Mouse (Mus musculus) ES-E14 (cell line): Measurements from ENCODE around the gene Cic. TPM values are rescaled to one million over a fixed set of nuclear protein-coding genes. Genes with fewer than 3 reads are reported as not detected.

Experiments
- DNase-seq: peaks from one replicate; pipeline ENCODE4 v3.0.0-alpha.2; 2013; ENCODE audit warnings: low read depth, low spot score
- H3K27ac ChIP-seq: 2 replicates; pipeline ENCODE4 v1.5.1; 2012; ENCODE audit warnings: low read depth, mild to moderate bottlenecking, low read length, moderate library complexity, mixed read lengths; ENCODE audit not compliant: poor library complexity, insufficient read depth, severe bottlenecking
- H3K36me3 ChIP-seq: 2 replicates; pipeline ENCODE4 v1.6.1; 2012; ENCODE audit warnings: mild to moderate bottlenecking, low read length, moderate library complexity, mixed read lengths; ENCODE audit not compliant: control insufficient read depth, poor library complexity, insufficient read depth, severe bottlenecking
- H3K4me1 ChIP-seq, 2 experiments: fragments of 150-350 bp in 1 of 2; sonication (generic) in 1 of 2; 2 replicates each; pipeline ENCODE4 v1.6.1; 2012; ENCODE audit warnings: low read length in 2 of 2, mild to moderate bottlenecking in 1 of 2, mixed read lengths in 1 of 2; ENCODE audit not compliant: control insufficient read depth in 2 of 2, insufficient read depth in 2 of 2, poor library complexity in 1 of 2
- H3K4me3 ChIP-seq, 2 experiments: fragments of 150-350 bp in 1 of 2; sonication (generic) in 1 of 2; 2 replicates each; pipeline ENCODE4 v1.5.1; 2012; ENCODE audit warnings: low read length in 2 of 2, low read depth in 1 of 2, mild to moderate bottlenecking in 1 of 2, mixed read lengths in 1 of 2; ENCODE audit not compliant: insufficient read depth in 1 of 2, poor library complexity in 1 of 2, severe bottlenecking in 1 of 2
- H3K9ac ChIP-seq: 2 replicates; pipeline ENCODE4 v1.6.1; 2012; ENCODE audit warnings: low read depth, mild to moderate bottlenecking, low read length, mixed read lengths; ENCODE audit not compliant: poor library complexity, insufficient read depth, severe bottlenecking
- H3K9me3 ChIP-seq: fragments of 150-350 bp; sonication (generic); 2 replicates; pipeline ENCODE4 v1.6.1; 2012; ENCODE audit warnings: low read depth, mild to moderate bottlenecking, low read length; ENCODE audit not compliant: control insufficient read depth, insufficient read depth
- CHD2 ChIP-seq: IDR thresholded peaks from 2 replicates; pipeline ENCODE4 v1.6.1; 2014; ENCODE audit warnings: mild to moderate bottlenecking, low read depth, low read length, inconsistent platforms
- HCFC1 ChIP-seq: IDR thresholded peaks from 2 replicates; pipeline ENCODE4 v1.6.1; 2012; ENCODE audit warnings: low read length, inconsistent platforms, borderline replicate concordance; ENCODE audit not compliant: insufficient read depth
- MAFK ChIP-seq: IDR thresholded peaks from 2 replicates; pipeline ENCODE4 v1.6.1; 2014; ENCODE audit warnings: mild to moderate bottlenecking, low read depth, low read length, inconsistent platforms; ENCODE audit not compliant: insufficient read depth
- ZC3H11A ChIP-seq: IDR thresholded peaks from 2 replicates; pipeline ENCODE4 v1.6.1; 2012; ENCODE audit warnings: low read depth, mild to moderate bottlenecking, inconsistent platforms, low read length, borderline replicate concordance
- ZNF384 ChIP-seq: IDR thresholded peaks from 2 replicates; pipeline ENCODE4 v1.6.1; 2012; ENCODE audit warnings: low read depth, low read length, inconsistent platforms
- in situ Hi-C, 2 experiments: fragments of 600-800 bp; cut with MboI; formaldehyde crosslinking; loops; one replicate each; pipeline ENCODE4 v1.15.1; 2025; ENCODE audit warnings: low sequenced_read_pairs in 2 of 2, inconsistent platforms in 1 of 2; ENCODE audit not compliant: unreplicated experiment in 2 of 2
- total RNA-seq: library from RNA; depleted of rRNA; stranded (reverse); fragments of 300-350 nt; gene quantifications from 2 replicates; pipeline ENCODE4 v1.2.3, GENCODE M21; 2012

The Cic gene
- total RNA-seq, 1 experiment: 72.4 TPM

DNA sequence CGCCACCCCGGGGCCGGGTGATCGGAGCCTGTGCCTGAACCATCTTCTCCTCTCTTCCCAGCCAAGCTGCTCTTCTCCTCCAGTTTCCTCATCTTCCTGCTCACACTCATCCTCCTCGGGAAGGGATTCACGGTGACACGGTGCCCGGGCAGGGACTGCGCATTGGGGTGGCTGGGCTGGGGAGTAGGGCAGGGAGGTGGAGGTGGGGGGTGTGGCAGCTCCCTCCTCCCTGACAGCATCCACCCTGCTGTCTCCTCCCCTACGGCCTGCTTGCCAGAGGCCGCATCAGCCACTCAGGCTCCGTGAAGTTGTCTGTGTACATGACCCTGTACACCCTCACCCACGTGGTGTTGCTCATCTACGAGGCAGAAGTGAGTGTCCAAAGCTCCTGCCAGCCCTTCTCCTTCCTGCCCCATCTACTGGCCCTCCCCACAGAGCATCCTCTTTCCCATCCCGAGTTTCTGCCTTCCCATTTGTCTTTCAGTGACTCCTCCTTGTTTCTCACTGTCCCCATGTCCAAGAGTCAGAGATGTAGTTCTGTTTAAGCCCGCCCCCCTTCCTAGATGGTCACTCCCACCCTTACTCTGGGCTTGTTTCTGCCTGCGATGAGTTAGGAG, 41.3 kb downstream of the Cic start:
- Histone ChIP-seq H3K9ac (no peak overlapping the region), H3K27ac (no peak overlapping the region), H3K4me3 (no peak overlapping the region), H3K36me3 (no peaks in the 10 kb centered on the region), H3K4me1 (peaks cover 5 to 11% of the 10 kb centered on the region in 2 experiments), H3K9me3 (no peaks in the 10 kb centered on the region)
- no peak for TF ChIP-seq MAFK
- no peak for TF ChIP-seq CHD2
- TF ChIP-seq ZC3H11A: no peak
- TF ChIP-seq HCFC1: no peak
- no peak for TF ChIP-seq ZNF384
- DNase-seq: no peak
- in situ Hi-C loops: no loop called here

DNA sequence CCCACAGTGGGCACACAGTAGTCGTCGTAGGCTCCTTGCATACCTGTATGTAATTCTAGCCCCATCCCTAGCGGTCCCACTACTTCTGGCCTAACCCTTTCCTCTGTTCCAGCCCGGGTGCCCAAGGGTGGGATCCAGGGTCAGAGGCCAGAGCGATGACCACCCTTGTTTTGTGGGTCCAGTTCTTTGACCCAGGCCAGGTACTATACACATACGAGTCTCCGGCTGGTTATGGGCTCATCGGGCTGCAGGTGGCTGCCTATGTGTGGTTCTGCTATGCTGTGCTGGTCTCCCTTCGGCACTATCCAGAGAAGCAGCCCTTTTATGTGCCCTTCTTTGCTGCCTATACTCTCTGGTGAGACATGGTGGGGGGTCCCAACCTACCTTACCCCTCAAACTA, 41.9 kb downstream of the Cic start:
- DNase-seq: no peak

DNA sequence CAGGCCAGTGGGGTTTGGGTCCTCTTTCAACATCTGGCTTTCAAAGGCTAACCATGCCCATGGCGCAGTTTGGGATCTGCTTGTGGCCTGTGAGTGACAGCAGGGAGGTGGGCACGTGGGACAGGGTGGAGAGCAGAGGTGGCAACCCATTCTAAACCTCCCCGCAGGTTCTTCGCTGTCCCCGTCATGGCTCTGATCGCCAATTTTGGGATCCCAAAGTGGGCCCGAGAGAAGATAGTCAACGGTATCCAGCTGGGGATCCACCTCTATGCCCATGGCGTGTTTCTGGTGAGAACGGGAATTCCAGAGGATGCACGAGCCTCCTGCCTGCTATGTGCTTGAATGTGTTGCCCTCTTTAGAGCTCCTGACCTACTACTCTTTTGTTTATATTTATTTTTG, 43.7 kb downstream of the Cic start:
- H3K9me3 ChIP-seq: no peaks in the 10 kb centered on the region
- in situ Hi-C loops: no loop called here
- H3K9ac ChIP-seq: no peak overlapping the region
- H3K4me1 ChIP-seq: peaks cover 4 to 7% of the 10 kb centered on the region in 2 experiments; a peak in 2 of 4 replicates
- H3K27ac ChIP-seq: no peak overlapping the region
- no peak overlapping the region for H3K4me3 ChIP-seq
- TF ChIP-seq CHD2 (no peak), MAFK (no peak), ZC3H11A (no peak), HCFC1 (no peak), ZNF384 (no peak)
- no peaks in the 10 kb centered on the region for H3K36me3 ChIP-seq
- DNase-seq: no peak

More for the DNA sequence above, 41.9 kb downstream of the Cic start:
- Histone ChIP-seq H3K4me3 (no peak overlapping the region), H3K27ac (no peak overlapping the region), H3K9me3 (no peaks in the 10 kb centered on the region), H3K36me3 (no peaks in the 10 kb centered on the region), H3K9ac (no peak overlapping the region), H3K4me1 (peaks cover 6 to 7% of the 10 kb centered on the region in 2 experiments; a peak in 3 of 4 replicates)
- no peak for TF ChIP-seq CHD2
- TF ChIP-seq ZC3H11A: no peak
- TF ChIP-seq MAFK: no peak
- no peak for TF ChIP-seq ZNF384
- TF ChIP-seq HCFC1: no peak
- in situ Hi-C loops: no loop called here

DNA sequence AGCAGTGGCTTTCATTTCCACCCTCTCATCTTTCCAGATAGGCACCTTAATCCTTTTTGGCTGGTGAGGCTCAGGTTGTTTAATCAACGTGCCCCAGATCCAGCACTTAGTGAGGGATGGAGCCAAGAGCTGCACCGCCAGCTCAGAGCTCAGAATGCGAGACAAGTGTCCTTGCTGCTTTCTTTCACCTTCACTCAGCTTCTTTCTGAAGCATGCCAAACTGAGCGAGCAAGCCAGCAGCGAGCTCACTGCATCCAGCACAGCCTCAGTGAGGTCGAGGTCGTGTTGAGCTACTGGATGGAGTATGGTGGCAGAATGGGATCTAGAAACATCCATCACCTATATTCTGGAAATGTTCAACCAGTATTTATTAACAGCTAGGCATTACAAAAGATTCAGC, 45.8 kb downstream of the Cic start:
- no peak for DNase-seq
- Histone ChIP-seq H3K4me1 (peaks cover 4 to 5% of the 10 kb centered on the region in 2 experiments; a peak in 2 of 4 replicates), H3K4me3 (no peak overlapping the region), H3K36me3 (no peaks in the 10 kb centered on the region), H3K9me3 (no peaks in the 10 kb centered on the region), H3K27ac (no peak overlapping the region), H3K9ac (no peak overlapping the region)
- in situ Hi-C loops: no loop called here
- TF ChIP-seq HCFC1: no peak
- TF ChIP-seq ZNF384: no peak
- TF ChIP-seq ZC3H11A: no peak
- no peak for TF ChIP-seq MAFK
- TF ChIP-seq CHD2: no peak

DNA sequence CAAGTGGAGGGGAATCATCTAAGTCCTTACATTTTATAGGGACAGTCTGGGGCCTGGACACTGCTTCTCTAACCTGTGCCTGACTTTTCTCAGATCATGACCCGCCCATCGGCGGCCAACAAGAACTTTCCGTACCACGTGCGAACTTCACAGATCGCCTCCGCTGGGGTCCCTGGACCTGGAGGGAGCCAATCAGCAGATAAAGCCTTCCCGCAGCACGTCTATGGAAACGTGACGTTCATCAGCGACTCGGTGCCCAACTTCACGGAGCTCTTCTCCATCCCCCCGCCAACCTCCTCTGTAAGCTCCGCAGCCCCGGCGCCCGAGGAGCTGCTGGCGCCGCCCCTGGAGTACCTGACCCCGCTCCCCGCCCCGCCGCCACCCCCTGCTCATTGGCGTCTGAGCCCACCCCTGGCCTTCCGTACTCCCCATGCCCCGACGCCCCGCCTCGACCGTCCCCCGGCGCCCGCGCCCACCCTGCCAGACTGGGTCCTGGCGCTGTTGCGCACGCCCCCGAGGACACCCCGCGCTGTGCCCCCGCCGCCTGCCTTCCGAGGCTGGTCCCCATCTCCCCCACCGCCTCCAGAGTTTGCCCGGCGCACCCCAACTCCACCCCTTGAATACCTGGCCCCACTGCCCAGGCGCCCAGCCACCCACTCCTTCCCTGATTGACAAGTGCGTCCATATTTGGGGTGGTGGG, 47.3 kb downstream of the Cic start:
- TF ChIP-seq MAFK (no peak), ZC3H11A (no peak), CHD2 (no peak), ZNF384 (no peak), HCFC1 (no peak)
- no peak for DNase-seq
- Histone ChIP-seq H3K9me3 (no peaks in the 10 kb centered on the region), H3K36me3 (no peaks in the 10 kb centered on the region), H3K4me1 (peaks cover 2 to 5% of the 10 kb centered on the region in 2 experiments; a peak in 2 of 4 replicates), H3K27ac (no peak overlapping the region), H3K4me3 (peak overlapping the region; percentile 64 to 77), H3K9ac (peak overlapping the region; percentile 74)
- in situ Hi-C loops: no loop called here
